Mouse (Mus musculus) forebrain, embryonic 11.5 days (tissue): ENCODE measurements at regions not wholly inside any gene's neighbourhood (a gene's known extent, or its start where the extent isn't known, plus 50 kb on each side); places are given as distances from the start of the nearest gene placed in this dataset.
A peak's percentile ranks its signal among the peaks of the same experiment; 100 is the strongest.

Experiments
- ATAC-seq: fragments of 200-750 bp; cut with Nextera tagmentation; replicated peaks from 2 replicates; pipeline ENCODE4 v1.8.0; 2017; ENCODE audit warnings: moderate TSS enrichment; ENCODE audit not compliant: low FRiP score
- DNase-seq: peaks from one replicate; pipeline ENCODE4 v3.0.0-alpha.2; 2017; ENCODE audit warnings: low spot score
- H3K27ac ChIP-seq: fragments of 300-500 bp; sonication (generic); 2 replicates; pipeline ENCODE4 v1.5.1; 2014; ENCODE audit warnings: low read depth, low read length
- H3K27me3 ChIP-seq: fragments of 300-500 bp; sonication (generic); 2 replicates; pipeline ENCODE4 v1.6.1; 2014; ENCODE audit warnings: mild to moderate bottlenecking, low read length, mixed read lengths; ENCODE audit not compliant: control insufficient read depth, insufficient read depth
- H3K36me3 ChIP-seq: fragments of 300-500 bp; sonication (generic); 2 replicates; pipeline ENCODE4 v1.6.1; 2014; ENCODE audit warnings: mild to moderate bottlenecking, low read length, moderate library complexity, mixed read lengths; ENCODE audit not compliant: control insufficient read depth, insufficient read depth
- H3K4me1 ChIP-seq: fragments of 300-500 bp; sonication (generic); replicated peaks from 2 replicates; pipeline ENCODE4 v1.6.1; 2014; ENCODE audit warnings: low read length, mixed read lengths; ENCODE audit not compliant: control insufficient read depth, insufficient read depth
- H3K4me2 ChIP-seq: fragments of 300-500 bp; sonication (generic); 2 replicates; pipeline ENCODE4 v1.6.1; 2014; ENCODE audit warnings: low read depth, mild to moderate bottlenecking, low read length, moderate library complexity, mixed read lengths; ENCODE audit not compliant: severe bottlenecking
- H3K4me3 ChIP-seq: fragments of 300-500 bp; sonication (generic); 2 replicates; pipeline ENCODE4 v1.5.1; 2014; ENCODE audit warnings: low read depth, low read length
- H3K9ac ChIP-seq: fragments of 300-500 bp; sonication (generic); 2 replicates; pipeline ENCODE4 v1.6.1; 2014; ENCODE audit warnings: low read length
- H3K9me3 ChIP-seq: fragments of 300-500 bp; sonication (generic); 2 replicates; pipeline ENCODE4 v1.6.1; 2016; ENCODE audit warnings: low read length, mixed read lengths; ENCODE audit not compliant: control insufficient read depth
- WGBS: fragments of 180-500 bp; shearing (Covaris S2); extraction: QIAGEN DNeasy Blood & Tissue Kit; methylation state at CpG from one replicate; pipeline ENCODE4 v1.1.7; 2014; 5-methylcytosine and 5-hydroxymethylcytosine counted together

- WGBS, result 43% methylated on average over 3 of the region's 3 CpGs
- Histone ChIP-seq H3K27me3 (no peaks in the 10 kb centered on the region), H3K9ac (no peak overlapping the region), H3K27ac (no peak overlapping the region; the same call in 1 of the 2 replicates), H3K4me2 (no peak overlapping the region), H3K4me3 (no peak overlapping the region), H3K9me3 (no peaks in the 10 kb centered on the region), H3K4me1 (no peaks in the 10 kb centered on the region; the same call in 1 of the 2 replicates), H3K36me3 (no peaks in the 10 kb centered on the region)
- 0 out of 2 replicates have a peak, but pooled peaks have one; percentile 51 for ATAC-seq
- DNase-seq, result no peak
These were observed 313.3 kb downstream of the Qdpr start for GRCm38 (mm10) chr5:45136696-45137095.

GRCm38 (mm10) chr5:45127971-45128370 lies 322.1 kb downstream of the Qdpr start:
- no peak overlapping the region for H3K9ac ChIP-seq
- H3K27ac ChIP-seq, result no peak overlapping the region
- no peak overlapping the region for H3K4me3 ChIP-seq
- H3K36me3 ChIP-seq, result no peaks in the 10 kb centered on the region
- no peak for DNase-seq
- WGBS, result 88% methylated on average over 8 of the region's 8 CpGs
- H3K4me2 ChIP-seq, result no peak overlapping the region
- H3K4me1 ChIP-seq, result no peaks in the 10 kb centered on the region
- H3K27me3 ChIP-seq, result no peaks in the 10 kb centered on the region
- no peaks in the 10 kb centered on the region for H3K9me3 ChIP-seq
- no peak for ATAC-seq

GRCm38 (mm10) chr5:45121751-45122280 lies 322.3 kb upstream of the Ldb2 start:
- WGBS, result 84% methylated on average over 2 of the region's 2 CpGs
- ATAC-seq (no peak), DNase-seq (no peak)

GRCm38 (mm10) chr5:45119757-45120156 lies 320.3 kb upstream of the Ldb2 start:
- Histone ChIP-seq H3K9ac (no peak overlapping the region), H3K9me3 (no peaks in the 10 kb centered on the region), H3K4me2 (no peak overlapping the region), H3K4me3 (no peak overlapping the region), H3K4me1 (no peaks in the 10 kb centered on the region), H3K27me3 (no peaks in the 10 kb centered on the region), H3K27ac (no peak overlapping the region), H3K36me3 (no peaks in the 10 kb centered on the region)
- no peak for ATAC-seq
- DNase-seq, result no peak
- 97% methylated on average over 2 of the region's 2 CpGs for WGBS

More at GRCm38 (mm10) chr5:45121751-45122280, 322.3 kb upstream of the Ldb2 start:
- Histone ChIP-seq H3K27ac (no peak overlapping the region), H3K4me1 (no peaks in the 10 kb centered on the region), H3K9me3 (no peaks in the 10 kb centered on the region), H3K9ac (no peak overlapping the region), H3K4me2 (no peak overlapping the region), H3K4me3 (no peak overlapping the region), H3K36me3 (no peaks in the 10 kb centered on the region), H3K27me3 (no peaks in the 10 kb centered on the region)

GRCm38 (mm10) chr5:45111246-45111645 lies 311.8 kb upstream of the Ldb2 start:
- no peaks in the 10 kb centered on the region for H3K27me3 ChIP-seq
- H3K4me2 ChIP-seq, result no peak overlapping the region
- no peak overlapping the region for H3K27ac ChIP-seq
- DNase-seq (no peak), ATAC-seq (no peak)
- H3K9ac ChIP-seq, result no peak overlapping the region
- 90% methylated on average over 4 of the region's 4 CpGs for WGBS
- H3K4me3 ChIP-seq, result no peak overlapping the region
- no peaks in the 10 kb centered on the region for H3K9me3 ChIP-seq
- no peaks in the 10 kb centered on the region for H3K36me3 ChIP-seq
- no peaks in the 10 kb centered on the region for H3K4me1 ChIP-seq

- H3K27me3 ChIP-seq, result no peaks in the 10 kb centered on the region
- no peaks in the 10 kb centered on the region for H3K36me3 ChIP-seq
- DNase-seq (no peak), ATAC-seq (no peak)
- no peak overlapping the region for H3K4me2 ChIP-seq
- no peaks in the 10 kb centered on the region for H3K9me3 ChIP-seq
- no peak overlapping the region for H3K27ac ChIP-seq
- H3K9ac ChIP-seq, result no peak overlapping the region
- no peaks in the 10 kb centered on the region for H3K4me1 ChIP-seq
- no peak overlapping the region for H3K4me3 ChIP-seq
- WGBS, result 79% methylated on average over 3 of the region's 3 CpGs
These were observed 311.3 kb upstream of the Ldb2 start for GRCm38 (mm10) chr5:45110797-45111196.

GRCm38 (mm10) chr5:45105236-45105816 lies 305.8 kb upstream of the Ldb2 start:
- H3K27me3 ChIP-seq, result no peaks in the 10 kb centered on the region
- DNase-seq (no peak), ATAC-seq (no peak)
- H3K4me2 ChIP-seq, result no peak overlapping the region
- no peak overlapping the region for H3K9ac ChIP-seq
- WGBS, result 82% methylated on average over 9 of the region's 9 CpGs
- no peaks in the 10 kb centered on the region for H3K36me3 ChIP-seq
- H3K9me3 ChIP-seq, result no peaks in the 10 kb centered on the region
- H3K4me3 ChIP-seq, result no peak overlapping the region
- H3K27ac ChIP-seq, result no peak overlapping the region
- H3K4me1 ChIP-seq, result no peaks in the 10 kb centered on the region

- no peaks in the 10 kb centered on the region for H3K36me3 ChIP-seq
- no peak overlapping the region for H3K4me2 ChIP-seq
- H3K4me3 ChIP-seq, result no peak overlapping the region
- ATAC-seq (no peak), DNase-seq (no peak)
- no peak overlapping the region for H3K27ac ChIP-seq
- H3K27me3 ChIP-seq, result no peaks in the 10 kb centered on the region
- no peaks in the 10 kb centered on the region for H3K4me1 ChIP-seq
- no peak overlapping the region for H3K9ac ChIP-seq
- no peaks in the 10 kb centered on the region for H3K9me3 ChIP-seq
- 75% methylated on average over 6 of the region's 6 CpGs for WGBS
These were observed 304.4 kb upstream of the Ldb2 start for GRCm38 (mm10) chr5:45103763-45104428.

GRCm38 (mm10) chr5:45102661-45103060 lies 303.2 kb upstream of the Ldb2 start:
- 52% methylated on average over 3 of the region's 3 CpGs for WGBS
- Histone ChIP-seq H3K27ac (no peak overlapping the region), H3K9me3 (no peaks in the 10 kb centered on the region), H3K9ac (no peak overlapping the region), H3K36me3 (no peaks in the 10 kb centered on the region), H3K4me1 (no peaks in the 10 kb centered on the region), H3K4me3 (no peak overlapping the region), H3K27me3 (no peaks in the 10 kb centered on the region), H3K4me2 (no peak overlapping the region)
- no peak for ATAC-seq
- DNase-seq, result no peak
